Mouse (Mus musculus) lung, postnatal 10 days (tissue): ENCODE results near the gene Gm1673.

Experiments used
- DNase-seq: peaks from one replicate; pipeline ENCODE4 v3.0.0; 2021

Gm1673 gene

DNA sequence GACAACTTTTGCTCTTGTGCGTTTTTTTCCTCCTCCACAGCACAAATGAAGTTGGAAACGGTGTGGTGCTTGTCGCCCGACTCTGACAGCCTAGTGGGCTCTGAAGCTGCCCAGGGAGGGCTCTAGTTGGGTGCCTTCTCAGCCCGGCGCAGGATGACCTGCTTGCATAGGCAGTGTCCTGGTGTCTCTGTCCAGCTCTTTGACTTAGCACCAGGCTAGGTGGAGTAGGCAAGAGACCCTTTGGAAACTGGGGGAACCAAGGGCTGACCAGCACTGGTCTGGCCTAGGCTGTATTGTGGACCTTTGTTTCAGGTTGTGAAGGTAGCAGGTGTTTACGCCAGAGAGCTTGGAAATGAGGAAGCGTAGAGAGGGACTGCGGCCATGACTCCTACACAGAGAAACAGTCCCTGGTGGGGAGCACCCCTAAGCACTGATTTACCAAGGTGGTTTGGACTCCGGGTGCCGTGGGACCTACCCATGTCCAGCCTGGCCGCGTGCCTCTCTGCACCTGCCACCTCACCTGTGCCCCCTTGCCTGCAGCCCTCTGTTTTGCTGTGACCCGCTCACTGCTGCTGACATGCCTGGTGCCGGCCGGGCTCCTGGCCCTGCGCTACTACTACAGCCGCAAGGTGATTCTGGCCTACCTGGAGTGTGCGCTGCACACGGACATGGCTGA, 14.7 kb downstream of the Gm1673 start:
- DNase-seq, result no peak

DNA sequence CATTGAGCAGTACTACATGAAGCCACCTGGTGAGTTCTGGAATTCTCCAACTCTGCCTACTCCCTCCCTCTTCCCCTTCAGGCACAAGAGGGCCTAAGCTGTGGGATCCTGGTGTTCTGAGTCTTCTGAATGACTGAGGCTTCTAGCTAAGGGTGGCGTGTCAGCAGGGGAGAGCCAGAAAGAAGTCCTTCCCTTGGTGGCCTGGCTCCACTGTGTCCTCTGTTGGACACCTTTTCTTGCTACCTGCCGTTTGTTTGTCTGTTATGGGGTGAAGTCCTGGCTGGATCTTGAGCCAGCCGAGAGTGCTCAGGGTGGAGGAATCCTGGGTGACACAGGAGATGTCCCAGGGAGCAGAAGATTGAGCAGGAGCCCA, 15.3 kb downstream of the Gm1673 start:
- no peak for DNase-seq

DNA sequence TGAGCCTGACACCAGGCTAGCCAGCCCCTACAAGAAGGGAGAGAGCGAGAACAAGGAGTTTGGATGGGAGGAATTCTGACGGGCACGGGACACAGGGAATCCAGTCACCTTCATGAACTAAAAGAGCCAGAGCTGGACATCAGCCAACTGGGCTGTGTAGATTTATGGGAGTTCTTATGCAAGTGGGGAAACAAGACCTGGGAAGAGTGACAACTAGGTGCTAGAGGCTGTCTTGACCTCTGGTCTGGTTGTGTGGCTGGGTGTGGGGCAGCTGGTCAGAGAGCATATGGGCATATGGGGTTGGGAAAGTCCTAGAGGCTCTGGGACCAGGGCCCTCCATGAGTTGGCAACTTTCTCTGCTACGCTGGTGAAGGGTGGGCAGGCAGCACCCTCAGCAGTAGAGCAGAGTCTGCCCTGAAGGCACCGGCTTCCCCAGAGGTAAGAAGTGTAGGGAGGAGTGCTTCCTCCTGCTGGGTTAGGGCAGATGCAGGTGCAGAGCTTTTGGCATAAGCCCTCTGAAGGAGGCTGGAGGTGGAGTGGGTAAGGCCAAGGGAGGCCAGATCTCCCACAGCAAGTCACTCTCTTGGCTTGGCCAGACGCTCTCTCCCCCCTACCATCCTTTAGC, 16.3 kb downstream of the Gm1673 start:
- DNase-seq, result no peak

DNA sequence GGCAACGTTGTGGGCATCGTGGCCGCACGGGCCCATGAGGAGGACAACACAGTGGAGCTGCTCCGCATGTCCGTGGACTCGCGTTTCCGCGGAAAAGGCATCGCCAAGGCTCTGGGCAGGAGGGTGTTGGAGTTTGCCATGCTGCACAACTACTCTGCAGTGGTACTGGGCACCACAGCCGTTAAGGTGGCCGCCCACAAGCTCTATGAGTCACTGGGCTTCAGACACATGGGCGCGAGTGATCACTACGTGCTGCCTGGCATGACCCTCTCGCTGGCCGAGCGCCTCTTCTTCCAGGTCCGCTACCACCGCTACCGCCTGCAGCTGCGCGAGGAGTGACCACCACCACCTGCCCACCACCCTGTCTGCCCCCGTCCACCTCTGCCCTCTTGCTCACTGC, 17.6 kb downstream of the Gm1673 start:
- DNase-seq, result no peak

DNA sequence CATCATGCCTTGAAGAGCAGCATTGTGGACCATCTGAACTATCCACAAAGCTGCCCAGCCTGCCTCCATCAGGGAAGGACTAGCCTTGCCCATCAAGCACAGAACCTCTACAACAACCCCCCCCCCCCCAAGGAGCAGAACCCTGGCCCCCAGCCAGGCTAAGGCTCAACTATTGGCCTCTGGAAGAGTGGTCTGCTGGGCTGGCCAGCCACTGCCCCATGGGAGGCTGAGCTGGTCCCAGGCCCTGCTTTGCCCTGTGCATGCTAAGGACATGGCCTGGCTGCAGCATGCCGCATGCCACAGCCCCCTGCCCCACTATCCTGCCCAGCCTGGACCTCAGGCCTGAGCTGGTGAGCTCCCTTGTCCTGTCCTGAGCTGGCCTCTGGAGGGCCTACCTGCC, 18.2 kb downstream of the Gm1673 start:
- no peak for DNase-seq

DNA sequence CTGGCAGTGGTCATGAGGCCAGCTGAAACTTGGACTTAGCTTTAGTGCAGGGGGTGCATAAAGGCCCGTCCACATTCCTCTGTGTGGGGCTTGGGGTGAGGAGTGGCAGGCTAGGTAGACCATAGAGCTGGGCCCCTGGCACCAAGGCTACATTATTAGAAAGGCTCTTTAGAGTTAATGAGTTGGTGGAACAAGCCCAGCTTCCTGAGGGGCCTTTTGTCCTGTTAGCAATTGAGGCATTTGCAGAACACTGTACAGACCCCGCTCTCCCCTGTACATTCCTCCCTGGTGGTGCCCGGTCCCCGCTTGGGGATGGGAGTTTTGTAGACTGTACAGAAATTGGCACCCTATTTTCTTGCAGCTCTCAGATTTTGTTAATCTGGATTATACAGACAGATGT, 19.4 kb downstream of the Gm1673 start:
- DNase-seq, result no peak

DNA sequence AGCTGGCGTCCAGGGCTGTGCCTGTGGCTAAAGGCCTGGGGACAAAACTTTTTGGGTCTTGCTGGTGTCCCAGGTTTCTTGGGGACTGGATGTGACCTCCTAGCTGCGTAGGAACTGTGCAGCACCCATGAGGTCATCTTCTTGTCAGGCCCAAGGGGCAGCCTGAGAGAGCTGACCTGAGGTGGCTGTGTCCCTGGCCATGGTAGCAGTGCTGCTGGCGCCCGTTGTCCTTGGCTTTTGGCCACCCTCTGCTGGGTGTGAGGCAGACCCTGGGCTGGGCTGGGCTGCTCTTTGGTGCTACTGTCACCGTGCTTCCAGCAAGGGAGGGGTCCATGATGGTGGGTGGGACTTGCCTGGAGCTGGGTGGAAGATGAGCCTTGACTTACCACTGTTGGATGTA, 21.4 kb downstream of the Gm1673 start:
- DNase-seq, result no peak

DNA sequence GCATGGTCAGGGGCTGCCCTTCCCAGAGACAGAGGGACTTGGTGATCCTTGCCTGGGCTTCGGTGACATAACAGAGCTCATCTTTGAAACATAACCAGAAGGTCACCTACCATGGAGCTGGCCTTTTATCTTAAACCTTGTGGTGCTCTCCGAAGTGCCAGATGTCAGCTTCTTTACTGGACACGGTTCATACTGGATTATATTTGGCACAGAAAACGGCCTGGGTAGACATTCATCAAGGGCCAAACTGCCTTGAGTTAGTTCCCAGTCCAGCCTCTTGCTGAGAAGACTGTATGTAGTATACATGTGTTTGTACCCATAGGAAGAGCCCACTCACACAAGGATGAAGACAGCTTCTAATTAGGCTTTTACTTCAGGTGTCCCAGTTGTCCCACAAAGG, 23.6 kb downstream of the Gm1673 start:
- no peak for DNase-seq

DNA sequence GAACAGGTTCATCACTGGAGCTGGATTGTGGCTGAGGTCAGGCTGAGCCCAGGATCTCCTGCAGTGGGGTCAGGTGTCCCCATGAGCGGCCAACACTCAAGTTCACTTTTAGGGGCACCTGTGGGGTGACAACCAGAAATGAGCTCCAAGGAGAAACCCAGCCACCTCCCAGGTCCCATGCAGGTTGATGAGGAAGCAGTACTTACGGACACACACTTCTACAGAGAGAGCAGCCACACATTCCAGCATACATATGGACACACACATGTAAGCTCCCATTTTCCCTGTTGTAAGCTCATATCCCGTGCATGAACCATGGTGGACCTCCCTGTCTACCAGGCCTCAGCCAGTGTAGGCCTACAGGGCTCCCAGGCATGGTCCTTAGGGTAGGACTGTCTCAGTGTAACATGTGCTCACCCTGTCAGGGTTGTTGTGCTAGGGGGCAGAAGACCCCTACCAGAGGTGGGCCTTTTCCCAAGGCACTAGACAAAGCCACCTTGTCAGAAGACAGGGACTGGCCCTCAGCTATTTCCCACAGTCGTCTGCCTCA, 24.2 kb downstream of the Gm1673 start:
- no peak for DNase-seq

DNA sequence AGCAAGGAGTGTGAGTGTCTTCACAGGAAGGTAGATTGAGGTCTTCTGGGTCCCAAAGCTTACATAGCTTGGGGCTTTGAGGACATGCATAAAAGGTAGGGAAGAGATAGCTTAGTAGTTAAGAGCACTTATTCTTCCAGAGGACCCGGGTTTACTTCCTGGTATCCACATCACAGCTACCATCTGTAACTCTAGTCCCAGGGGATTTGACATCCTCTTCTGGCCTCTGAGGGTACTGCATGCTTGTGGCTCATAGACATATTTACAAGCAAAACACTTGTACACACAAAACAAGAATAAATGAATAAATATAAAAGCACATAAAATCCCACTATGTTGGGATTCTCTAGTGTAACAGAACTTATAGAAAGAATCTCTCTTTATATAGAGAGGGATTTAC, 31.4 kb downstream of the Gm1673 start:
- DNase-seq, result no peak

DNA sequence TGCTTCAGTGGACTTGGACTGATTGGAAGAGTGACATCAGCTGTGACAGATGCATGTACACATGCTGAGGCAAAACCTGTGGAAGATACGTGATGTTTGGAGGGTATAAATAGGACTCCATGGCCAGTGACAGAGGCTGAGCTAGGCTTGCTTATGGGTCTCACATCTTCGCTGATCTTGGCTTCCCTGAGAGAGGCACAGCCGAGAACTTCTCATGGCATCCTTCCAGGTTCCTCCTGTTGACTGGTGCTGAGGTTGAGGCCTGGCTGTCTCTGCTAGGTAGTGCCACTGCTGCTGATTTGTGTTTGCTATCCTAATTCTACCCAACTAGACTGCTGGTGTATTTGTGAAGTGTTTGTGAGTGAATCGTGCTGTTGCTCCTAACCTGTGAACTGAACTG, 35.7 kb downstream of the Gm1673 start:
- no peak for DNase-seq

DNA sequence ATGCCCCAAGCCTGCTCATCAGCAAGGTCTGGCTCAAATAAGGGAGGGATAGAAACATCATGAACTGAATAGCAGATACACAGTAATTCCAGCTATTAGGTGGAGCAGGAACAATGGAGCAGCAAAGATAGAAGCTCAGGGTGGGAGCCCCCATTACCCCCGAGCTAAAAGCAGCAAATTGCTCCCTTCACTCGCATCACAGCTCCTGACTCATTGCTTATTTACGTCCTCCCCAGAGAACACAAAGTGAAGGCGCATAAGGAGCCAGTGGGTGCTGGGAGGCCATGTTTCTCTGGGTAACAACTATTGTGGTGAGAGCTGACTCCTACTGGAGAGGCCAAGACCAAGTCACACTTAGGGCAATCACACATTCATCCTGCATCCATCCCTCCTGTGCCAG, 46.9 kb downstream of the Gm1673 start:
- no peak for DNase-seq

DNA sequence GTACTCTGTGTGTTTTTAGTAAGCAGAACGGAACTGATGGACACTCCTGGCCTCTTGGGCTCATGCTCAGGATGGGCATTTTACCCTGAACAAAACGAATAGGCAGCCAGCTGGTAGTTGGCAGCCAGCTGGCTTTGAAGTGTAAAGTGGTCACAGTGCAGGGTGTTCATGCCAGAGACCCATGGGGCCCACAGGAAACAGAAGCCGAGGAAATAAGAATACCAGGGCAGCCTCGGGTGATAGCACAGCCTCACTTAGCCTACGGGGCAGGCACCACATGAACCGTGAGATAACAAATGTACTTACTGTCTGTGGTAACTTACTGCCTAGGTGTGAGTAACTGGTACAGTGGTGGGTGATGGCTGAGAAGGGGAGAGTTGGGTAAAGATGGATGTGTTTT, 47.8 kb downstream of the Gm1673 start:
- DNase-seq, result no peak

DNA sequence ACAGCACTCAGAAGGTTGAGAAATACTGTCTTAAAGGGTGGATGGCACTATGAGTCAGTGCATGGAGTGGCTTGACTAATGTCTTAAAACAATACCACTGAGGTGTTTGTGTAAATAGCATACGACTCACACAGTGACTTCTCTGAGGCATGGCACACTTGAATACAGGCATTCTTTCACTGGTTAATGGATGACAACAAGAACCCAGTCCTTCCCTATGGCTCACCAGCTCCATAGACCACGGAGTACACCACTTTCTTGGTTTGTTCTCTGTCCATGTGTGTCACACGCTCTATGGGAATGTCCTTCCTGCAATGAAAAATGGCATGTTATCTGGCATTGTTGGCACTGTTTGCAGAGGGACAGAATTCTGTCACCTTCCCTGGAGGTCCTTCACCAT, 49.3 kb downstream of the Gm1673 start:
- no peak for DNase-seq
